Mouse (Mus musculus) kidney, postnatal 10 days (tissue): ENCODE data around the gene Fntb.

ENCODE experiments used
- DNase-seq: peaks from one replicate; pipeline ENCODE4 v3.0.0; 2021; ENCODE audit warnings: mixed read lengths

Gene Fntb

DNA sequence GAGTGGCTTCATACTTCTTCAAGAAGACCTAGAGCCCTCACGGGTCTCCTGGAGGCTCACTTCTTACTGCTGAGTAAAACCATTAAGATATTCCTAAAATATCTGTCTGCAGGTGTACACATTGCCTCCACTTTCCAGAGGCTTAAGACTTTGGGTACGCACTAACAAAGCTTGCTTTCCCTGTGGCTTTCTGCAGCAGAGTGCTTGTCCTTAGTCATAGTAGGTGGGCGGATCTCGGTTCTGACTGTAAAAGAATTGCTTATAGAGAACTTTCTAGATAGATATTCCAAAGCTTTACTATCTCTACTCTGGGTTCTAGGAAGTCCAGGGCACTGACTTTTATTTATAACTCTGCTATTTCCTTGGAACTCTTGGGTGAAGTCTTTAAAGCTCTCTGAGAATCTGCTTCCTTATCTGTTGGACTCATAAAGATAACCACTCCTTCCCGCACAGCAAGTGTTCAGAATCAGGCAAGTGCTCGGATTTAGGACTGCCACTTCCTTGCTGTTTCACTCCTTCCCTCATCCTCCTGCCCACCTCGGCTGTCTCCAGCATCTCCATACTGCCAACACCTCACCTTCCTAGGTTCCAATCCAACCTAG, 31.6 kb downstream of the Fntb start:
- DNase-seq, result no peak

DNA sequence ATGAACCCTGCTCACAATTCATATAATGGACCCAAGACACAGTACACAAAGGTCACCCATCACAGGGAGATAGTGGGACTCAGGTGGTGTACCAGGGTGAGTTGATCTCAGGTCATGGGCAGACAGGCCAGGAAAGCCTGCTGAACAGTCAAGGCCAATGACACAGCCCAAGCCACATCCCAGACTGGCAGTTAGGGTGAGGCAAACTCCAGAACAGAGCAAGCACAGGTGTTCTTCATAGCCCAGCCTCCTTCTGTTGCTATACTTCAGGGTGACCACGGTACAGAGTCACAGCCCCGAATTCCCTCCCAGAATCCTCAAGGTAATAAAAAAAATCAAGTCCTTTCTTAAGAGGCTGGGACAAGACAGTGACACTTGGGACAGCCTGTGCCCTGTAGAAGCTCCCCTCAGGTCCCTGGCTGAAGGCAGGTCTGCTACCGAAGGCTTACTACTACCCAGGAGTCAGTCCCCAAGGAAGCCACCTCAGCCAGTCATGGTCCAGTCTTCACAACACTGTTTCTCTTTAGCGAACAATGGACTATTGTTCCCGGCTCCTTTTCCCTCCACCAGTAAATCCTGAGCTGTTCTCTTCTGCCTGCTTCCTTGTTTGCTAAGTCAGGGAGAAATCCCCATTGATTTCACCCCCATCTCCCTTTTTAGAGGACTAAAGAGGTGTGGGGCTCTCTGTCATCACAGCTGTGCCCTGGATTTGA, 32.8 kb downstream of the Fntb start:
- no peak for DNase-seq

DNA sequence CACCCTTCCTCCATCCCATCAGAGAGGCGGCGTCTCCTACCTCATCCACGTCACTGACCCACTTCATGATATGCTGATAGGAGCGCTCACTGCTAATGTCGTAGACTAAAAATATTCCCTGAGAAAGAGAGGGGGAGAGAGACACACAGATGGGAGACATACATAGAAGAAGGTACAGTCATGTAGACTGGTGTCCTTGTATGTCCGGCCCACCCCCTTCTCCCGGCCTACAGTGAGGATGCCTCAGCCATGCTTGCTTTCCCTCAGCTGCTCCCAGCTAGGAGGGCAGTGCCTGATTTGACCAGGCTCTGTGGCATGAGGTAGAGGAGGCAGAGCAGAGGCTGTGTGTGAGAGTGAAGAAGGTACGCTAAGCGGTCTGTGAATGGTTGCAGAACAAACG, 37.6 kb downstream of the Fntb start:
- no peak for DNase-seq

DNA sequence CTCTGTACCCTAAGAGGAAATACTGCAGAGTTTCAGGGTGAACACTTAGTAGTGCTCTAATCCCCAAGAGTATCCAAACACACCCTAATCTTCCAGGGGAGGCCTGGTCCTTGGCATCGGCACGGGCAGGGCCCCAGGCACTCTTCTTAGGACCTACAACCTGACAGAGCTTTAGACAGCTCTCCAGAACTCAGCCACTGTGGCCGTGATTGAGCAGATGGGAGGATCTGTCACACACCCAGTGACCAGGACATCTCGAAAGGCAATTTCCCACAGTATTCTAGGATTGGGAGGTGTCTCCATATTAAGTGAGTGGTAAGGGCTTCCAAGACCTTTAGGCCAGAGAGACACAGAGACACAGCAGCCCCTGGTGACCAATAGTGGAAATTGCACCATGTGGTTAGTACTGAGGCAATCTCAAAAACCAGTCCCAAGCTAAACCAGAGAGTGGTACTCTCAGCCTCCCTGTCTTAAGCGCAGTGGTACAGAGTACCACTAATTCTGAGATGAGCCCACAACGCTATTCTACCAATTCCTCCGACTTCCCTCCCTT, 38.4 kb downstream of the Fntb start:
- peak; percentile 71 for DNase-seq

DNA sequence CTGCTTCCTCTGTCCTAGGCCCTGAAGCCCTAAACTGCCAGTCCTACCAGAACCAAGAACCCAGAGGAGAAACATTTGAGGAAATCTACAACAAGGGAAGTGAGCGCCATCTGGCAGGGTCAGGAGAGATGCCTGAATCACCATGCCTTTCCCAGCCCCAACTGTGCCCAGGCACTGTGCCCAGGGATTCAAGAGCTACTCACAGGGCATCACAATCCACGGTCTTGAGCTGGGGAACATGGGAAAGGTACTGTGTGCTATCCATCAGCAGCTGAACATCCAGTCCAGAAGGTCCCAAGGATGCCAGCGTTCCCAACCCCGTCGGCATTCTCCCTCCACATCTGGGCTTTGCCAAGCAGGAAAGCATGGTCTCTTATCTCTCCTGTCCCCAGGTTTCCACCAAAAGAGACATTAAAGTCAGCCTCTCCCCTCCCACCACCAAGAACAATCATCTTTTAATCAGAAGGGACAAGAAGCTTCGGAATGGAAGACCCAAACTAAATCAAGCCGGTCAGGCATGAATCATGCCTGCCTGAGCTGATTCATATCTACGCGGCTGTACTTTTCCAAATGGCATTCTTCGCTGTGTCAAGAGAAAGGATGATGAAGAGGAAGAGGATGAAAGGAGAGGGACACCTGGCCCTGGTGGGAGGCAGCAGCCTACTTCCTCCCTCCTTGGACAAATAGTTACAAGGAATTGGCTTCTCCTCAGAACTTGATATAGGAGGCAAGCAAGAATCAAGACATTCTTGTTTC, 39.8 kb downstream of the Fntb start:
- no peak for DNase-seq

DNA sequence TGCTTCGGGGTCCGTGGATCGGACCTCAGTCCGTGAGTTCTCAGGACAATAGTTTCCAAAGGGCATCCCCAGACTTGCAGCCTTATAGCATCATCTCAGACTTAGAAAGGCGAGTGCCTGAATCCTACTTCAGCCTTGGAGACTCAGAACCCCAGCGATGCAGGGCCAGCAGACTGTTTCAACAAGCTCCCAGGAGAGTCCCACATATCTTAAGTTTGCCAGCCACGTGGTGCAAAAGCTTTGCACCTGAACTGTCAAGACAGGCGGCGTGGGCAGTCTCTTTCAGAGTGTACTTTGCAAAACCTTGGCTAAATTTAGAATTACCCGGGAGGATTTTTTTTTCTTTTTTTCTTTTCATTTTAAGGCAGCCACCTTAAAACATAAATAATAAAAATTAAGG, 42.4 kb downstream of the Fntb start:
- DNase-seq, result no peak

DNA sequence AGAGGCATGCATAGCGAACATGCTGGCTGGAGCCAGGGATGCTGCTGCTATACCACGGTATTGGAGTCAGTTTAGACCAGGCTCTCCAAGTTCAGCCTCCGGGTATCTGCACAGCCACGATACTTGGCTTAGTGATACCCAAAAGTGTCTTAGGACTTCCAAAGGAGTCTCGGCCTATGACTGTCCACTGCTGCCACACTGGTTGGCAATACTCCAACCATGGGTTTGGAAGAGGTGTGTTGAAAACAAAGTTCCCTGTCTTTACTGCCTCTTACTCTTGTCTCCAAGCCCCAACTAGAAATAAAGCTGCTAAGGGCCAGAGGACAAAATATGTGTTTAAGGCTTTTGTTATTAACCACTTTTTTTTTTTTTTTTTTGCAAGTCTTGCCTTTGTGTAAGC, 45.1 kb downstream of the Fntb start:
- DNase-seq, result no peak

DNA sequence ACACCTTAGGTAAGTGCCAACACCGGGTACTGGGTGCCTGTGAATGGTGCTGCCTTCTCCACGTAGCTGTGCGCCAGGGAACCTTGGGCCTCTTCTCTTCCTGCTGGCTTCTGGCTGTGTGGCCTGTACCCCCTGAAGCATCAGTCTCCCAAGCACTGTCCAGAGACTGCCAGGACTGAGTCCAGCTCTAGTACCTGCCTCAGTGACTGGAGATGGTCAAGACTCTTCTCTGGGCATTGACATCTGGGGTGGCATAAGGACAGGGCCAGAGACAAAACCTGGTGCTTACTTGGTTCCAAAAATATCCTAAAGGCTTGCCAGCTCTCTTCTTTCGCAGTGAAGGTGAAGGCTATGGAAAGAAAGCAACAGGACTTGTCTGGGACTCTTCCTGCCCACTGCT, 45.6 kb downstream of the Fntb start:
- DNase-seq, result no peak

DNA sequence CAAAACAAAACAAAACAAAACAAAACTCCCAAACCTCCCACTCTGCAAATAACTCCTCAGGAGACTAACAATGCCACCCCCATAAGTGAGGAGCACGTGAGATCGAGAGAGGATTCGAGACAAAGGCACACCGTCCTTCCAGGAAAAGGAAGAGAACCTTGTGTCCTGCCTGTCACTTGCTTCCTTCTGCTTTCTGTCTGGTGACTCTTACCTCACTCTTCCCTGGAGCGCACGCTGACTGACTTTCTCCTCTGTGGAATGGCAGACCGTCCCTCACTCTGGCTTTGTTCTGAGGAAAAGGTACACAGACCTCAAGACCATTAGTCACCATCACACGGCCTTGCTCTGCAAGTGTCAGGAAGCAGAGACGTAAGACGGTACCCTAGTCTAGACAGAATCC, 48.2 kb downstream of the Fntb start:
- DNase-seq, result no peak

DNA sequence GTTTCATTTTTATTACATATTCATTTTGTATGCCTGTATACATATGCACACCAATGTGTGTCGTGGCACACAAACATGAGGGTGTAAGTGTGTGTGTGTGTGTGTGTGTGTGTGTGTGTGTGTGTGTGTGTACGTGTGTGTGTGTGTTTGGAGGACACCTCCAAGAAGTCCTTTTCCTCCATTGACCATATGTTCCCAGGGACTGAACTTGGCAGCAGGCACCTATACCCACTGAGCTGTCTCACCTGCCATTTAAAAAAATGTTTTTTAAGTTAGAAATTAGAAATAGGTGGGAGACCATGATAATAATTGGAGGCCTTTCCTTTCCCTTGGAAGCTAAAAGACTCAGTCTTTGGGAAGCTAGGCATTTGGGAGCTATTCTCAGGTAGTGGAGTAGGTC, 48.7 kb downstream of the Fntb start:
- DNase-seq, result no peak

DNA sequence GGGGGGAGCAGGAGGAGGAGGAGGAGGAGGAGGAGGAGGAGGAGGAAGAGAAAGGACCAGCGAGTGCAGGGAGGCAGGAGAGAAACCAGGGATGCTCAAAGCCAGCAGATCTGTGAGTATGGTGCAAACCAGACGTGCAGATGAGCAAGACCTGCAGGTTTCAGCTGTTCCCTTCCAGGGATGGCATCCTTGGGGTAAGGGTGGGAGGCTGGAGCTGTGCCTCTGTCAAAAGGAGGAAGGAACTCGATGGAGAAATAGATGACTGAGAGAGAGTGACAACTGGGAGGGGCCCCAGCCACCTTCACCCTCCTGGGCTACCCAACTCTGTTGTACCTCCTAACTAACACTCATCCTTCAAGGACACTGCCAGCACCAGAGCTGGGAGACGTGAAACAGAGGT, 51.3 kb downstream of the Fntb start:
- DNase-seq, result no peak

DNA sequence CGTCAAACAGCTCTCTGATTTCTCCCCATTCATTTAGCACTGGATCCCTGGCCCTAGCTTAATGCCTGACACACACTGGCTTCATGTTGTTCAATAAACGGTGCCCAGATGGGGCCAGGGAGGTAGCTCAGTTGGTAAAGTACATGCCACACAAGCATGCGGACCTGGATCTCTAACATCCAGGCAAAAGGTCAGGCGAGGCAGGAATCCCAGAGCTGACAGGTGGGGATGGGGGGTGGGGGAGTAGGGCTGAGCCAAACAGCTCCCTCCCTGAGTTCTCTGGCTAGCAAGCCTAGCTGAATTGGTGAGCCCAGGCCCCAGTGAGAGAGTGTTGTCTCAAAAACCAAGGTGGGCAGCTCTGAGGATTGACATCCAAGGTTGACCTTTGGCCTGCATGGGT, 51.8 kb downstream of the Fntb start:
- no peak for DNase-seq

DNA sequence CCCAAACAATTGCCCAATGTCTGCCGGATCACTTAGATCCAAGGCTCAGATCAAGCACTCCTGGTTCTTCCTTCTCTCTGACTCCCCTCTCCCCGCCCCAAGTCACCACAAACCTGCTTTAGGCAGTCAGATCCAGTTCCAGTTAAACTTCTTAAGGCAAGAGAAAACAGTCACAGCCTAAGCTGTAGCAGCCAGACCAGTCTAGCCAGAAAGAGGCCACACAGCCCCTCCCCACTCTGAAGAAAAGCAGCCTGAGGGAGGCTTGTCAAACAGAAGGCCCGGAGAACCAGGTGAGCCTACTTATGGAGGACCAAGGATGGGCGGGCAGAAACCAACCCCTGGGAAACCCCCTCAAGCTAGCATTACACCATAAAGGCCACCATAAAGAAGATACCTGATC, 52.7 kb downstream of the Fntb start:
- DNase-seq, result peak; percentile 62

DNA sequence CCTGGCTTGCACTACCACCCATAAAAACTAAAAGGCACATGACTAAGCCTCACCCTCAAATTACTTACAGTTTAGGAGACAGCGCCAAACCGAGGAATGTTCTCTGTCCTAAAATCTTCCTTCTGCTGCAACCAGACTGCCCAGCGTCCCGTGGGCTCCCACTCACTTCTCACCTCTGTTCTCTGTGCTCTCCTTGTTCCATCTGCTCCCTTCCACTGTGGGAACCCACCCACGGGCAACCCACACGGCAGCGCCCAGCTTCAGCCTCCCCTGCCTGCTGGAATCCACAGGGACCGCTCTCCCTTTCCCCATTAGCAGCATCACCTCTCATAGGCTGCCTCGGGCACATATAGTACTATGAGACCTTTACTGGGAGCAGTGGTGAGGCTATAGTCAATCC, 53.5 kb downstream of the Fntb start:
- DNase-seq, result no peak

DNA sequence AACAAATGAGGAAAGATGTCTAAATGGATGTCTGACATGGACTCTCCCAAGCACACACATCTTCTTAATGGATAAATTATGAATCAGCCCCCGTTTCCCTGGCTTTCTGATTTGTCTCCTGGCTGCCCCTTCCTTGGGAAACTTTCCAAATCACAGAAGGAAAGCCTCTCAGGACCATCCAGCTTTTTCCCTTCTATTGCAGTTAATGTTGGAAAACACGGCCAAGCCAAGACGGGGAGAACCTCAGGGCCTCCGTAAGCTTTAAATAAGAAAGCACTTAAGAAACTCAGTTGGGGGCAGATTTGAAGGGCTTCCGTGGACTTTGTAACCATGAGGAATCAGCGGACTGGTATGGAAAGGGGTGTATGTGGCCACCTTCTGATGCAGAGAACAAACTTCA, 54.4 kb downstream of the Fntb start:
- DNase-seq, result no peak

DNA sequence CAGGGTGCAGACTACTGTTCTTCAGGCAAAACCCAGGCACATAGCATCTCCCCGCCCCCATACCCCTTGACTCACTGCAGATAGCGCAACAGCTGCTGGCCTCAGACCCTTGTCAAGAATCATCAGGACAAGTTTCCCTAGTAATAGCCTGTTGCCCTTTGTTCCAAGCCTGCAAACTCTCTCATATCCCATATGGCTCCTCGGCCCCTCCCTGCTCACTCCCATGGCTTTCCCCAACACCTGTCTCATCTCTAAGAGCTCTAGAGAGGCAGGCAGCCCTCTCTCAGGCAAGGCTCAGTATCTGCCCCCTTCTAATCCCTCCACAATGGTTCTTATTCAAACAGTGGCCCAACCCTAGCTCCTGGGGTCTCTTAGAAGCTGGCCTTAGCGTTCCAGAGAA, 55.2 kb downstream of the Fntb start:
- DNase-seq, result no peak

DNA sequence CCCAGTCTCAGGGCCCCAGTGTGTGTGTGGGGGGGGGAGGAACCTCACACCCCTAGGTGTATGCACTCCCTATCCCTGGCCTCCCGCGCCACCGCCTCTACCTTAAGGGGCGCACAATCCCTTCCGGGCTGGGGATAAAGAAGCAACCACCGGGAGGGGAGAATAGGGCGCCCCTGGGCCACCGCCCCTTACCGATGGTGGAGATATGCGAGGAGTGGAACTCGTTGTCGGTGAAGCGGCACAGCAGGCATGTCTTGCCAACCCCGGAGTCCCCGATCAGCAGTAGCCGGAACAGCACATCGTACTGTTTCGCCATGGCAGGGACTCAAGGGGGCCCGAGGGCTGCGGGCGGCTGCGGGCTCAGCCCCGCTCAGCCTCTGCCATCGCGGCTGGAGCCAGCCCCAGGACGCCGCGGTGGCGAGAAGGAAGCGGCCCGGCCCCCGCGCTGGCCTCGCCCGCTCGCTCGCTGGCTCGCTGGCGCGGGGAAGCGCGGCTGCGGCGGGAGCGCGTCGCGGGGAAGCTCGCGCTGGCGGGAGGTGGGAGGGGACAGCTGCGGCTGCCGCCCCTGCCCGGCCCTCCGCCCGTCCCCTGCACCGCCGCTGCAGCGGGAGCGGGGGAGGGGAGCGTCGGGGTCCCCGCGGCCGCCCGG, 56.7 kb downstream of the Fntb start:
- peak; percentile 55 for DNase-seq

DNA sequence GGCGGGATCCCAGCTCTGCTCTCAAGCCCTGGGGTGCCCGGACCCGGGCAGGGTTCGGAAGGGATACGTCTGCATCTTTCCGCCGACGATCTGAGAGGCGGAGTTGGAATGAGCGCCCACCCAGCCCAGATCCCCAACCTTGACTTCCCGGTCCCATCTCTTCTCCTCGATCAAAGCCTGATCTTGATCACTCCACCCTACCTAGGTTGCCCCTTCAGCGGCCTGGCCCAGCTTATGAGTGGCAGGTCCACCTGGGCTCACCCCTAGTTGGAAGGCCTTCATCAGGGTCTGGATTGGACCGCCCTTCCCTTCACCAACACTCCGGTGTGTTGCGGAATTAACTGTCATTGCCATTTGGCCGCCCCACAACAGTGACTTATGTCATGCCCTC, 57.3 kb downstream of the Fntb start, which contains the start of gene Rab15:
TSS of gene Rab15 (minus strand) at position 258 of the 391 bp plus-strand sequence.
- no peak for DNase-seq

DNA sequence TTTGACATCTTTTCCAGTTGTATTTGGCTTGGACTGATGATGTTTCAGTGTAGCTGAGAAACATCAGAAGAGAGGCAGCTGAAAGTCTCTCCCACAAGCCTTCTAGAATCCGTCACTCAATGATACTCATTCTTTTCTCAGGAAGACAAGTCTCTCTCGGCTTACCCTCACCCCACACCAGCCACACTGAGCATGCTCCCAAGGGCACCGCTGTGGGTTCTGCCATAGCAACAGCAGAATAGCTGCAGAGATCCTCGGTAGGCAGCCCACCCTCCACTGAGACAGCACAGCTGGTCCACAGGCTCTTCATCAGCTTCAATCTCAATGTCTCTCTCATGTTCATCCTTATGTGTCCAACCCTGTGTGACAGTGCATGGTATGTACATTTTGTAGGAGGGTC, 59.9 kb downstream of the Fntb start:
- no peak for DNase-seq

DNA sequence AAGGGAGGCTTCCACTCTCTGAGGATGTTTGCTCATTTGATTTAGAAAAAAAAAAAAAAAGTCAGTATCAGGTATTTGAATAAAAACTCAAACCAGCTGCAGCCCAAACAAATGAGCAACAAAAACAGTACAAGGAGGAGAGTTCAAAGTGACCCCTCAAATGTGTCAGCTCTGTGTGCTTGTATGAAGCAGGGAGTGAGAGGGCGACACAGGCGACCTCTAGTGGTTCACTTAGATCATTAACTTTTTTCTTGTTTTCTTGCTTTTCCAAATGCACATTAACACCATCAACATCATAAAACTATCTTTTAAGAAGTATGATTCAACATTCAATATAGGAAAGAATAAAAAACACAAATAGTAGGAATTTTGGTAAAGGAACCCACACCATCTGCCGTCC, 67.3 kb downstream of the Fntb start:
- peak; percentile 49 for DNase-seq

DNA sequence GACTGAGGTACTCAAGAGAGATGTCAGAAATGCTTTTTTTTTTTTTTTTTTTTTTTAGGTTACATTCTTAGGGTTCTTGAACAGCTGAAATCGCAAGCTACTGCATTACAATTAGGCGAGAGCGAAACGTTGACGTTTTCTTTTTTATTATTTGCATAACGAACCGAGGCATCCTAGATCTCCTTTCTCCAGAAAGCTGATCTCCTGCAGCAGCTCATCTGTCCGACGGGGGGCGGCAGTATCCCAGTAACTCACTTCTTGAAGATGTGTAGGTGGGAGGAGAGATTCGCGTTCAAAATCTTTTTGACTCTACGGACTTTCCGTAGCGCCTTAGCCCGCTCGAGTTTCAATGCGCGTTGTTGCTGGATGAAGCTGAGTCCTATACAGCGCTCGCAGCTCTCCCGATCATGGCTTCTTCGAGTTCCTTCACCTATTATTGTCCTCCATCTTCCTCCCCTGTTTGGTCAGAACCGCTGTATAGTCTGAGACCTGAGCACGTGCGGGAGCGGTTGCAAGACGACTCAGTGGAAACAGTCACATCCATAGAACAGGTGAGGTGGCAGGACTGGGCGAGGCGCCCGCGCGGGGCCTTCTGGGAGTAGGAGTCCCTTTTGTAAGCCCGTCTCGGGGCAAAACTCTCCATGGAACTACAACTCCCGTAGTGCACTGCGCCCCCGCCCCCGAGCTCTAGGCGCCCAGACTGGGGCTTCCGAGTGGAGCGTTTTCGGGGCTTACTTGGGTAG, 71.9 kb downstream of the Fntb start:
- DNase-seq, result peak; percentile 98

DNA sequence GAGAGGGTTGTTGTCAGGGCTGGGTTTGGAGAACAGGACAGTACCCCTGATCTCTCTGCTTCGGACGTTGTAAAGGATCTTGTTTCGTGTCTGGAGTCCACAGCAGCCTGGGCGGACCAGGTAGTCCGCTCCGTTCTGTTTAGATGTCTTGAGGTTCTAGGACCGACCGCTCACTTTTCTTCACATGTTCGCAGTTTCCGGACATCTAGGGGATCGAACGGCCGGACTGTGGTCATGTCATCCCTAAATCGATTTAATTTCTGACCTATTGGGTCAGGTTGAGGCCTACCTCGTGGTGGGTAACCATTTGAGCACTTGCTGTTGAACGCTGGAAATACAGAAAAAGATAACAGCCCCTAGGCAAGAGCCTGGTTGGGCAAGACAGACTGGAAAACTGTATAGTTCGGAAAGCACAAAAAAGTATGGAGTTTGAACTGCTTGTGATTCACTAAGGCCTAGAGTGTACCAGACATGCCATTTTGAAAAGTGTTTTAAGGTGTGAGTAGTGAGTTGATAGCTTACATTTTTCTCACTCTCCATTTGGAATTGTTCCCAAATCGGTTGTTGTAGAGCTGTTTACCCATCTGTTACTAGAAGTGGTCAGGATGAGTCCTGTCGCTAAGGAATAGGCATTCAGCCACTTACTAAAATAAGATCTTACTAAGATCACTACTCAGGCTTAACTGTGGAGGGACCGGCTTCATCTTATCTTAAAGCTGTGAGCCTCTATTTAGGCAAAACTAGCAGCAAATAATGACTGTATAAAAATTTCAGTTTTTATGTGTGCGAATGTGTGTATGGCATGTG, 72.7 kb downstream of the Fntb start:
- no peak for DNase-seq
